Mouse (Mus musculus) adrenal gland, postnatal 4 days (tissue): ENCODE results near the gene Stab2. TPM values are rescaled to one million over a fixed set of nuclear protein-coding genes. Genes with fewer than 3 reads are reported as not detected.

Experiments
- DNase-seq, 2 experiments: peaks; one replicate each; pipeline ENCODE4 v3.0.0; 2021 to 2022; ENCODE audit warnings: low spot score in 2 of 2, mixed read lengths in 2 of 2
- long read RNA-seq, 2 experiments: library from polyadenylated mRNA; stranded (forward); transcript quantifications; one replicate each; pipeline ENCODE4 v2.0.0; 2021
- total RNA-seq, 2 experiments: library from RNA; stranded (reverse); gene quantifications; 2 replicates each; pipeline ENCODE4 v1.2.3; 2021

Gene Stab2
- 10 to 100 TPM in 1 of 2 experiments, 1 to 10 TPM in 1; 3.6 to 12.6 TPM for total RNA-seq
- long read RNA-seq, experiment 1, partial matches to known transcripts: 1 of 3 reads
- long read RNA-seq, experiment 1, other reads (novel, unspliced or antisense): 2 of 3 reads
- long read RNA-seq, experiment 2, partial matches to known transcripts: 5 of 6 reads
- long read RNA-seq, experiment 2, other reads (novel, unspliced or antisense): 1 of 6 reads

DNA sequence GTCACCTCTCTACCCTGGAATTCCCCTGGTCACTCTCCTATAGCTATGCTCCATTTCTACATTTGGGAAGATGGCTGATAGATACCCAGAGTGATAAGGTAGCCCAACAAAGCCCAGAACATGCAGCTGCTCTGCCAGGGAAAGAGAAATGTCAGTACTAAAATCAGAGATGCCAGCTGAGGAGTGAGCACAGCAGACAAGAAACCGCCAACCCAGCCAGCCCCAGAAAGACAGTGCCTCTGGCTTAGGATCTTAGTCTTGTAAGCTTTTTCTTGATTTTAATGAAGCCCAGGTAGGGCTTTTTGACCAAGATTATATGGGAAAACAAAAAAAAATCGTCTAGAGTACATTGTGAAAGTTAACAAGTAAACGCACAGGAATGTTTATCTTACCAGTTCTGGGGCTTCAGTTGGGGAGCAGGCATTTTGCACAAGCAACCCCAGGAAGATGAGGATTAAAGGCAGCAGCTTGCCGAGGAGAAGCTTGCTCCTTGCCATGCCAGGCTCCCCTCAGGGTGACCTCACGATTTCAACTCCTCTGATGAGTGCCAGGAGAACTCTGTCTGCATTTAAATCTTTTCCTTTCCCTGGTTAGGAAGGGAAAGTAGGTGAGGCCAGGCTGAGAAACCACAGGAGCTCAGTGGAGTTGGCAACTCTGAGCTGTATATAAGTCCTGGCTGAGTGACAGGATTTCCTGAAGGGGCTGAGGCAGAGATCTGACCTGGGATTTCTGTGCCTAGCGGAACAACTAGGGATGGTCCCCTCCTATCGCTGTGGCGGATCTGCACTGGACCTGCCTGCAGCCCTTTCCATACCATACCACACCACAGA is at the start of gene Stab2:
TSS of gene Stab2 (minus strand) at position 641 of the 830 bp plus-strand sequence.
- no peak for DNase-seq

DNA sequence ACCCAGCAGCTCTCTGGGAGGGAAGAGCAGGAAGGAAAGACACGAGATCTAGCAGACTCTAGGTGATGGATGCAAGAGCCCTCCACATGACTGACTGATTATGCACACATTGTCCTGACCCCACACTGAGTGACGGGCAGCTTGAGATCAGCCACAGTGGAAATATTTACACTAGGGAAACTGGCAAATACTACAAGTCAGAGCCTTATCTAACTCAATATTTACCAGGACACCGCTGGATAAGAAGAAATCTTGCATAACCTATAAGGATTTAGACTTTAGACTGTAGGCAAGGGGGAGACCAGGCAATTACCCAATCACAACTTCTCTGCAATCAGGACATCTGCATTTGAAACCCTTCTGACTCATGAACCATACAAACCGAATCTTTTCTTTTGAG is 43.9 kb upstream of the Stab2 start:
- DNase-seq: no peak

DNA sequence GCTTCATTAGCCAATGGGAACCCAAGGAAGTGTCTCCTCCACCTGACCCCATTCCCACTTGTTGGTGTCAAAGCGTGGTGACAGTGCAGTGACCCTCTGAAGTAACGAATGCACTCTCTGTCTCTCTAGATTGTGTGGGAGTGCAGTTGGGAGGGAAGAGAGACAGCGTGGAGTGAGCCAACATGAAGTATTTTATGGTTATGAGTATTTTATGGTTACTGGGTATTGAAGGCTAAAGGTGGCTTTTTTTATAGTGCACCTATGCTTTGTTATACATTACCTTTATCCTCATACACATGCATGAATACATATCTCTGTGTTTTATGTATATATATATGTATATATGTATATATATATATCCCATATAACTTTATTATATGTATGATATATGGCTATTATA is 41.4 kb upstream of the Stab2 start:
- no peak for DNase-seq

DNA sequence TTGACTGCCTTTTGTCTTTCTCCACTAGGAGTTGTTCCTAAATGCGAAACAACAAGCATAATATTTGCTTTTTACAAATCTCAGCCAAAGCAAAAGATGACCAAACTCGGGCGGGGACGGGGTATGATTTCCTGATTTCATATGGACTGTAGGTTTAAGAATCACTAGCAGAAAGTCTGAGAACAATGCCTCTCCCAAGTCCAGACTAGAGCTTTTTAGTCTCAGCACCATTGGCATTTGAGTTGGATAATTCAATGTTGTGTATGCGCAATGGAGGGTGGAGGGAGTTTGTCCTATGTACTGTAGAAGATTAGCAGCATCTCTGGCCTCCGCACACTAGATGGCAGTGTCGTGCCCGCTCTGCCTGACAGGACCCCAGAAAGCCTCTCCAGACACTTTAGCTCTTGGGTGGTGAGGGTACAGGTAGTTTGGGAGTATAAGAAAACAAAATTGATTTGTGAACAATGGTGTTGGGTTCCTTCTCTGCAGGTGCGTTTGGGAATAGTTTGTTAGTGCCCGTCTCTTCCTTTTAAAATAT is 39.2 kb upstream of the Stab2 start:
- DNase-seq: no peak

GRCm38 (mm10) chr10:87046469-87046868 is 38.6 kb upstream of the Stab2 start:
- DNase-seq: no peak

DNA sequence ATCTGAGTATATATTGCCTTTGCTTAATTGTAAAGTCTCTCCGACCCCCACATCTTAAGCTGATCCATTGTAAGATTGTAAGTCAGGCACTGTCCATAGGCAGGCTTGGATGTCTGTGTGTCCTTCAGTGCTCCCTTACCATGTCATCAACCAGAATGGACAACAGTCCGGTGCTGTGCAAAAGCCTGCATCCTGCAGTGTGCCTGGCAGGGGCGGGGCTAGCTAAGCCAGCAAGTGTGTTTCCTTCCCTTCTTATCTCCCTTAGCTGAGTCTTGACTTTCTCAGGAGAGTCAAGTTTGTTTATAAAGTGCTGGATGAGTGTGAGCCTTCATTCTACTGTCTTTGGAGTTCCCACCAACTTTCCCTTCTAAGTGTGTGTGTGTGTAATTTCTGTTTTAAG is 37.4 kb upstream of the Stab2 start:
- no peak for DNase-seq

DNA sequence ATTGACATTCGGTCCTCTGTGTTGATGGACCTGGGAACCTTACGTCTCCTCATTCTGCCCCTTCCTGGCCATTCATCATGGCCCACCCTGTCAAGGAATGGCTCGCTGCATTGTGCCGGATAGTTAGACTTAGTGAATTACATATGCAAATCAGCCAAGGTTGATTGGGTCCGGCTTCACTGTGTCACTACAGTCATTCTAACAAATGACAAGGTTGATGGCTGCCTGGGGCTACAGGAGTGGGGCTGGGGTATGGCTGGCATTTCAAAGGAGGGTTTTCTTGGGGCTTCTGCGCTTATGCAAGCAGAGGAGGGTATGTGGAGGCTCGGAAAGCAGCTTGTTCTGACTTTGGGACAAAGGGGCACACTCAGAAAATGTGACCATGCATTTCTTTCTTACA is 33.4 kb upstream of the Stab2 start:
- DNase-seq: no peak

DNA sequence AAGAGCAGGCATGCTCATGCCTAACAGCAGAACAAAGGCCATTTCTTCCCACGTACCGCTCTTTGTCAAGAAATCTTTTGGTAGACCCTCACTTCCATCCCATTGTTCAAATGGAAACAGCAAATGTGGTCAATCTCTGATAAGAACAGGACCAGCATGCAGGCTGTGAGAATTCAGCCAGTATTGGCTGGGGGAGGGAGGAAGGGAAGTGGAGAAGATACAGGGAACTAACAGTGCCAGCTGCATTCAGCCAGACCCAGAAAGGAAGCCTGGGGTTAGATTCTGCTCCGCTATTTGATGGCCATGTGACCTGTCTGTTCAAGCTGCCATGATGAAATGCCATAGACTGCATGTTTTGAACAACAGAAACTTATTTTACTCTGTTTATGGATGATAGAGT is 32.0 kb upstream of the Stab2 start:
- DNase-seq: no peak

GRCm38 (mm10) chr10:87039340-87039739 is 31.5 kb upstream of the Stab2 start:
- DNase-seq: no peak

- no peak for DNase-seq
Measured at GRCm38 (mm10) chr10:87037062-87037461, 29.2 kb upstream of the Stab2 start.

GRCm38 (mm10) chr10:87036271-87036703 is 28.5 kb upstream of the Stab2 start:
- DNase-seq: no peak

DNA sequence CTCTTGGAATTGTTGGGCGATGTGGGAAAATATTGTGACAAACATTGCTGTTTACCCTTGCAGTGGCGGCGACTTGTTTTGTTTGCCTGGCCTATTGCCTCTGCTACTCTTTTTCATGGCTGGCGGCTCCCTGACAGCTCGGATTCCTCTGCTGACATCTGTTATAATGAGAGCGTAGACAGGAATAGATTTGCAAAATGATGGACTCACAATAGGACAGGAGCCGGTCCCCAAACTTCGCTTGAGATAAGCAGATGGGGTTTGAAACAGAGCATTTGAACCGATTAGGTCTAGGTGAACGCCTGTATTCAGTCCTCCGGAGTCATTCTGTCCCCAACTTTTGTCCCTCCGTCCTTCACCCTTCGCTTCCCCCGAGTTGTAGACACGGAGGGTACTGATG is 28.0 kb upstream of the Stab2 start:
- no peak for DNase-seq

DNA sequence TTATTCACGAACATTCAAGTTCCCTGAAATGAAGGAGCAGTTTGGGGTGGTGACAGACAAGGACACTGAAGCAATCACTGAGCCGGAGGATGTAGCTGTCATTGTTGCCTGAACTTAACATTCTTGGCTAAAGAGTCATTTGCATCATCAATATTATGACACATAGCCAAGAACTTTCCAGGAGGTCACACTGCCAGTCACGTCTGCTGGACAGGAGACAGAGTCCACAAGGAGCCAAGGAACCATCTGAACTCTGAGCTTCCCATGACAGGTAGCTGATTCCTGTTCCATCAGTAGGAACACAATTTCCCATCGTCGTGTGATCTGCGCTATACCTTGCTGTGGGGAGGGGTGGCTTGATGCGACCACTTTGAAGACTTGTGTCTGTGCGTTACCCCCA is 24.9 kb upstream of the Stab2 start:
- no peak for DNase-seq

DNA sequence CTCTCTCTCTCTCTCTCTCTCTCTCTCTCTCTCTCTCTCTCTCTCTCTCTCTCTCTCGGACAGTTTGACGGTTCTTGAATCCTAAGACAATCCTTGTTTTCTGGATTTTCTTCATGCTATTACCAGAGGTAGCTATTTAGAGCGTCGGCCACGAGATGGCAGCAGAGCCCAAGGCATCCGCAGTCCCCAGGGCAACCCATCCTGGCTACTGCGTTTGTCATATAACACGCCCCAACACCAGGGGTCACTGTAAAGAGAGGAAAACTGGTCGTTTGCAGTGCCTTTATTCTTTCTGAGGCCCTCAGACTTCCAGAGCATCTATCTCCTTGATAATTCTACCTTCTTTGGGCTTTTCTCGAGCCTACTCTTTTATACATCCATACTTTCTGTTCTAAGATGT is 17.1 kb upstream of the Stab2 start:
- peak; percentile 50 to 72 for DNase-seq

DNA sequence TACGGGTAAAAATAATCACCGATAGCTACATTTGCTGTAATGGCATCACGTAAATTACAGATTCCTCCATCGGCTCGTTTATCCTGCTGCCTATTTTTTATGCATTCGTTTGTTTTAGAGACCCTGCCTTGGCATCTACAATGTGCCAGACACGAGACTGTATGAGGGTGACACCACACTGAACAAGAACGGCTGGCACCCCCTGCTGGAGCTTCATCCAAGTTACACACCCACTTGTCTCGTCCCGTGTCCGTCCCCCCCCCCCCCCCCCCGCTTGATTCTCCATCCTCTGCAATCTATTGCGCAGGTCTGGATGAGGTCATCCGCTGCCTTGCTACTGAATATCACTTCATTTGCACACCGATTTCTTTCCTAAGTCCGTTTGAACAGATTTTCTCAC is 12.9 kb upstream of the Stab2 start:
- DNase-seq: peak; percentile 17 to 26

DNA sequence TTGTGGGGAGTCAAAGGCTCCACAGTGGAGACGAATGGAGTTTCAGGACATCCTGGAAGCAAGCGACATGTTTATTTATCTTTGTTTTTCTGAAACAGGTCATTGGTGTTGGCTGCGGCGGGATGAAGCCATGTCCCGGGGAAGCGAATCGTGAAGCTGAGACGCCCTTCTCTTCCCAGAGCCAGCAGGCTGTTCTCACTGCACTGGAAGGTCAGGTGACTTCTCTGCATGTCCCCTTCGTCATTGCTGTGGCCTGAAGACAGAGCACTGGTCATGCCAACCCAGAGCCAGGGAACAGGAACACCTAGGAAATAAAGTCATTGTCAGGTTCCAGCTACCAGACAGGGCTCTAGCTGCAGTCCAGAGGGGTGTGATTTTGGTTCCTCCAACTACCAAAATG is 11.1 kb upstream of the Stab2 start:
- no peak for DNase-seq

DNA sequence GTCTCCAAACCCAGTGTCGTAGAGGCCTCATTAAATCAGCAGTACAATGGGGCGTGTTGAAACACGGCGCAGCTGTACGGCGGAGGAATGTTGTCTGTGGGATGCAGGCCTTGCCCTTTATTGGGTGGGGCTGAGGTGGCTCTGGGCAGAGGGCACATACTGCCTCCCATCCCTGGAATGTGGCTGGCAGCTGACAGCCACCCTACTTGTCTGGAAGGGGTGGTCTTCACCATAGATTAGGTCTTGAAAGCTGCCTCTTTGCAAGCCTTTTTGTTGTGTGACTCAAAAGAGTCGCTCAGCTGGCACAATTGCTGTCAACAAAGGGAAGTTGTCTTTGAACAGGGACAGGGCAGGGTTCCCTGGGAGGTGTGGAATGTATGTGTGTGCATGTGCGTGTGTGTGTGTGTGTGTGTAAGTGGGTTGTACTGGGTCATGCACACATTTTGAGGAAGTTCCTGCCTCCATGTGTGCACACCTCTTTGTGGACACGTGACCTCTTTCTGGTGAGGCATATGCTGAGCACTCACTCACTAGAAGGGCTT is 8.4 kb upstream of the Stab2 start:
- DNase-seq: no peak

GRCm38 (mm10) chr10:87015403-87015802 is 7.6 kb upstream of the Stab2 start:
- DNase-seq: no peak

- DNase-seq: no peak
Measured at GRCm38 (mm10) chr10:87014391-87014965, 6.7 kb upstream of the Stab2 start.

DNA sequence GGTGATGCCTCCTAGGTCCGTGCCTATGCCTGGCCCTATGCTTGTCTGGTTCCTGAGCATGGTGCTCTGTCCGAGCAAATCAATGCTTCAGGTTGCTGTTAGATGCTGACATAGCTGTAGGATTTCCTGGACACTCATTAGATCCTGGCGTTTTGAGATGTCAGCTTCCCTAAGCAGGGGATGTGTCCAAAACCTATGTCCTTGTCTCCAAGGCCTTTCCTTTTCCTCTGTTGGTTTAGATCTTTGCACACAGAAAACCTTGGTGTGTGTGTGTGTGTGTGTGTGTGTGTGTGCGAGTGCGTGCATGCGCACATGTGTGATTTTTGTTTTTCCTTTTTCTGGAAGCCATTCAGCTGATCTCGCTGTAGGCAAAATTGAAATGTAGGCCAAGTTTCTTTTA is 4.3 kb upstream of the Stab2 start:
- no peak for DNase-seq

- no peak for DNase-seq
Measured at GRCm38 (mm10) chr10:87008215-87008499, 332 bp upstream of the Stab2 start.
